Mouse (Mus musculus): Measurements from ENCODE around the gene Usp12. TPM values are rescaled to one million over a fixed set of nuclear protein-coding genes. Genes with fewer than 3 reads are reported as not detected.

Gene Usp12
- total and polyA plus RNA-seq, 2 experiments from 2014 or later = 13.2 to 20.7 TPM

GRCm38 (mm10) chr5:146705815-146706408, 88.9 kb downstream of the Usp12 start:
- Histone ChIP-seq H3K9ac (replicated peaks; ENCODE audit: low read length) (no peak overlapping the region), H3K27me3 (ENCODE audit: insufficient read depth, low read length) (no peaks in the 10 kb centered on the region), H3K4me1 (ENCODE audit: insufficient read depth, low read length) (no peaks in the 10 kb centered on the region), H3K4me3 (ENCODE audit: low read length) (no peak overlapping the region), H3K9me3 (ENCODE audit: low read length) (no peaks in the 10 kb centered on the region), H3K4me2 (ENCODE audit: low read depth, low read length) (no peak overlapping the region), H3K27ac (no peak overlapping the region), H3K36me3 (ENCODE audit: insufficient read depth, low read length) (no peaks in the 10 kb centered on the region)
- WGBS = 12% methylated on average over 12 of the region's 12 CpGs
- DNase-seq (ENCODE audit: low spot score) = peak; percentile 91
- ATAC-seq = peak; percentile 63
- peak; percentile 90 for TF ChIP-seq CTCF (IDR thresholded peaks at IDR 0.05; ENCODE audit: low read depth)

- 76% methylated on average over 6 of the region's 6 CpGs for WGBS
- no peak overlapping the region for H3K4me3 ChIP-seq (ENCODE audit: low read length)
- H3K36me3 ChIP-seq (ENCODE audit: insufficient read depth, low read length) = no peaks in the 10 kb centered on the region
- no peaks in the 10 kb centered on the region for H3K9me3 ChIP-seq (ENCODE audit: low read length)
- no peaks in the 10 kb centered on the region for H3K27me3 ChIP-seq (ENCODE audit: insufficient read depth, low read length)
- H3K4me2 ChIP-seq (ENCODE audit: low read depth, low read length) = no peak overlapping the region
- TF ChIP-seq CTCF (IDR thresholded peaks at IDR 0.05; ENCODE audit: low read depth) = no peak
- no peaks in the 10 kb centered on the region for H3K4me1 ChIP-seq (ENCODE audit: insufficient read depth, low read length)
- H3K9ac ChIP-seq (replicated peaks; ENCODE audit: low read length) = no peak overlapping the region
- ATAC-seq (no peak), DNase-seq (ENCODE audit: low spot score) (no peak)
- H3K27ac ChIP-seq = no peak overlapping the region
These were observed 89.4 kb downstream of the Usp12 start for GRCm38 (mm10) chr5:146705411-146705810.

GRCm38 (mm10) chr5:146704241-146704640, 90.6 kb downstream of the Usp12 start:
- Histone ChIP-seq H3K4me1 (ENCODE audit: insufficient read depth, low read length) (no peaks in the 10 kb centered on the region), H3K9ac (replicated peaks; ENCODE audit: low read length) (no peak overlapping the region), H3K4me2 (ENCODE audit: low read depth, low read length) (no peak overlapping the region), H3K4me3 (ENCODE audit: low read length) (no peak overlapping the region), H3K27ac (no peak overlapping the region), H3K9me3 (ENCODE audit: low read length) (no peaks in the 10 kb centered on the region), H3K27me3 (ENCODE audit: insufficient read depth, low read length) (no peaks in the 10 kb centered on the region), H3K36me3 (ENCODE audit: insufficient read depth, low read length) (no peaks in the 10 kb centered on the region)
- ATAC-seq (no peak), DNase-seq (ENCODE audit: low spot score) (no peak)
- 94% methylated on average over 4 of the region's 4 CpGs for WGBS
- peak; percentile 52 for TF ChIP-seq CTCF (IDR thresholded peaks at IDR 0.05; ENCODE audit: low read depth)

- H3K36me3 ChIP-seq (ENCODE audit: insufficient read depth, low read length) = no peaks in the 10 kb centered on the region
- H3K9ac ChIP-seq (replicated peaks; ENCODE audit: low read length) = no peak overlapping the region
- no peak for TF ChIP-seq CTCF (IDR thresholded peaks at IDR 0.05; ENCODE audit: low read depth)
- no peaks in the 10 kb centered on the region for H3K4me1 ChIP-seq (ENCODE audit: insufficient read depth, low read length)
- ATAC-seq = no peak
- DNase-seq (ENCODE audit: low spot score) = no peak
- H3K4me3 ChIP-seq (ENCODE audit: low read length) = no peak overlapping the region
- H3K27me3 ChIP-seq (ENCODE audit: insufficient read depth, low read length) = no peaks in the 10 kb centered on the region
- no peaks in the 10 kb centered on the region for H3K9me3 ChIP-seq (ENCODE audit: low read length)
- H3K27ac ChIP-seq = no peak overlapping the region
- WGBS = 92% methylated on average over 8 of the region's 8 CpGs
- H3K4me2 ChIP-seq (ENCODE audit: low read depth, low read length) = no peak overlapping the region
These were observed 91.1 kb downstream of the Usp12 start for GRCm38 (mm10) chr5:146703710-146704121.

GRCm38 (mm10) chr5:146700099-146700498, 94.7 kb downstream of the Usp12 start:
- Histone ChIP-seq H3K4me3 (ENCODE audit: low read length) (no peak overlapping the region), H3K36me3 (ENCODE audit: insufficient read depth, low read length) (no peaks in the 10 kb centered on the region), H3K4me2 (ENCODE audit: low read depth, low read length) (no peak overlapping the region), H3K9ac (replicated peaks; ENCODE audit: low read length) (no peak overlapping the region), H3K4me1 (ENCODE audit: insufficient read depth, low read length) (no peaks in the 10 kb centered on the region), H3K27ac (no peak overlapping the region), H3K27me3 (ENCODE audit: insufficient read depth, low read length) (no peaks in the 10 kb centered on the region), H3K9me3 (ENCODE audit: low read length) (no peaks in the 10 kb centered on the region)
- ATAC-seq = no peak
- DNase-seq (ENCODE audit: low spot score) = no peak
- WGBS = 84% methylated on average over 10 of the region's 10 CpGs
- no peak for TF ChIP-seq CTCF (IDR thresholded peaks at IDR 0.05; ENCODE audit: low read depth)

GRCm38 (mm10) chr5:146699433-146700019, 95.3 kb downstream of the Usp12 start:
- H3K9me3 ChIP-seq (ENCODE audit: low read length) = no peaks in the 10 kb centered on the region
- H3K36me3 ChIP-seq (ENCODE audit: insufficient read depth, low read length) = no peaks in the 10 kb centered on the region
- H3K4me3 ChIP-seq (ENCODE audit: low read length) = no peak overlapping the region
- TF ChIP-seq CTCF (IDR thresholded peaks at IDR 0.05; ENCODE audit: low read depth) = no peak
- ATAC-seq (no peak), DNase-seq (ENCODE audit: low spot score) (no peak)
- 75% methylated on average over 4 of the region's 4 CpGs for WGBS
- no peaks in the 10 kb centered on the region for H3K27me3 ChIP-seq (ENCODE audit: insufficient read depth, low read length)
- no peak overlapping the region for H3K4me2 ChIP-seq (ENCODE audit: low read depth, low read length)
- no peak overlapping the region for H3K27ac ChIP-seq
- H3K4me1 ChIP-seq (ENCODE audit: insufficient read depth, low read length) = no peaks in the 10 kb centered on the region
- no peak overlapping the region for H3K9ac ChIP-seq (replicated peaks; ENCODE audit: low read length)

GRCm38 (mm10) chr5:146695543-146695942, 99.3 kb downstream of the Usp12 start:
- H3K36me3 ChIP-seq (ENCODE audit: insufficient read depth, low read length) = no peaks in the 10 kb centered on the region
- ATAC-seq (no peak), DNase-seq (ENCODE audit: low spot score) (no peak)
- H3K4me3 ChIP-seq (ENCODE audit: low read length) = no peak overlapping the region
- H3K9me3 ChIP-seq (ENCODE audit: low read length) = no peaks in the 10 kb centered on the region
- H3K27me3 ChIP-seq (ENCODE audit: insufficient read depth, low read length) = no peaks in the 10 kb centered on the region
- TF ChIP-seq CTCF (IDR thresholded peaks at IDR 0.05; ENCODE audit: low read depth) = no peak
- WGBS = 68% methylated on average over 5 of the region's 5 CpGs
- H3K27ac ChIP-seq = no peak overlapping the region
- H3K4me2 ChIP-seq (ENCODE audit: low read depth, low read length) = no peak overlapping the region
- no peak overlapping the region for H3K9ac ChIP-seq (replicated peaks; ENCODE audit: low read length)
- H3K4me1 ChIP-seq (ENCODE audit: insufficient read depth, low read length) = peaks cover 7% of the 10 kb centered on the region; the same call in 1 of the 2 replicates
